Mouse (Mus musculus) intestine, postnatal 0 days (tissue): ENCODE results near the gene Lin54. TPM values are rescaled to one million over a fixed set of nuclear protein-coding genes. Genes with fewer than 3 reads are reported as not detected.
A peak's percentile ranks its signal among the peaks of the same experiment; 100 is the strongest.

Experiments used
- ATAC-seq: fragments of 200-750 bp; cut with Nextera tagmentation; 2 replicates; pipeline ENCODE4 v1.8.0; 2017; ENCODE audit warnings: mild to moderate bottlenecking, moderate TSS enrichment, moderate library complexity
- H3K27ac ChIP-seq: fragments of 300-500 bp; sonication (generic); 2 replicates; pipeline ENCODE4 v1.5.1; 2014; ENCODE audit warnings: mild to moderate bottlenecking, low read depth, low read length, moderate library complexity
- H3K27me3 ChIP-seq: fragments of 300-500 bp; sonication (generic); replicated peaks from 2 replicates; pipeline ENCODE4 v1.6.1; 2014; ENCODE audit warnings: low read length, mixed read lengths; ENCODE audit not compliant: control insufficient read depth, insufficient read depth
- H3K36me3 ChIP-seq: fragments of 300-500 bp; sonication (generic); 2 replicates; pipeline ENCODE4 v1.6.1; 2014; ENCODE audit warnings: mild to moderate bottlenecking, moderate library complexity; ENCODE audit not compliant: control insufficient read depth, insufficient read depth
- H3K4me1 ChIP-seq: fragments of 300-500 bp; sonication (generic); replicated peaks from 2 replicates; pipeline ENCODE4 v1.6.1; 2014; ENCODE audit warnings: antibody characterized with exemption, low read length, mixed read lengths; ENCODE audit not compliant: control insufficient read depth, insufficient read depth
- H3K4me2 ChIP-seq: fragments of 300-500 bp; sonication (generic); replicated peaks from 2 replicates; pipeline ENCODE4 v1.6.1; 2014; ENCODE audit warnings: low read depth, mild to moderate bottlenecking, moderate library complexity
- H3K4me3 ChIP-seq: fragments of 300-500 bp; sonication (generic); 2 replicates; pipeline ENCODE4 v1.5.1; 2014; ENCODE audit warnings: low read depth, low read length
- H3K9ac ChIP-seq: fragments of 300-500 bp; sonication (generic); 2 replicates; pipeline ENCODE4 v1.6.1; 2014; ENCODE audit warnings: mild to moderate bottlenecking, low read depth, low read length
- H3K9me3 ChIP-seq: fragments of 300-500 bp; sonication (generic); 2 replicates; pipeline ENCODE4 v1.6.1; 2016; ENCODE audit warnings: mixed run types; ENCODE audit not compliant: control insufficient read depth
- CTCF ChIP-seq: sonication (generic); IDR thresholded peaks from 2 replicates; pipeline ENCODE4 v1.5.1; 2016; ENCODE audit warnings: low read depth, mild to moderate bottlenecking, control low read depth, antibody characterized with exemption, moderate library complexity
- WGBS: fragments of 180-500 bp; shearing (Covaris S2); extraction: QIAGEN DNeasy Blood & Tissue Kit; methylation state at CpG from one replicate; pipeline ENCODE4 v1.1.7; 2014; 5-methylcytosine and 5-hydroxymethylcytosine counted together
- polyA plus RNA-seq: library from polyadenylated mRNA; unstranded; fragments of >200 nt; fragmentation: Nextera tagmentation; extraction: Ambion mirVana; gene quantifications from 2 replicates; pipeline ENCODE4 v1.2.1, GENCODE M21; 2015

Lin54 gene
- polyA plus RNA-seq, 1 experiment from 2014 or later: 7.0 TPM

GRCm38 (mm10) chr5:100477604-100478003, 22.8 kb downstream of the Lin54 start:
- Histone ChIP-seq H3K4me3 (no peak overlapping the region), H3K4me2 (no peak overlapping the region), H3K4me1 (no peaks in the 10 kb centered on the region), H3K9me3 (no peaks in the 10 kb centered on the region), H3K27me3 (no peaks in the 10 kb centered on the region), H3K27ac (no peak overlapping the region), H3K9ac (no peak overlapping the region), H3K36me3 (peaks cover 24% of the 10 kb centered on the region)
- 86% methylated on average over 9 of the region's 9 CpGs for WGBS
- TF ChIP-seq CTCF: no peak
- ATAC-seq: no peak

- ATAC-seq: no peak
- H3K9ac ChIP-seq: no peak overlapping the region
- H3K4me2 ChIP-seq: no peak overlapping the region
- no peaks in the 10 kb centered on the region for H3K27me3 ChIP-seq
- 0 out of 2 replicates have a peak, but pooled peaks cover 3% of the 10 kb centered on the region for H3K4me1 ChIP-seq
- H3K36me3 ChIP-seq: peaks cover 20% of the 10 kb centered on the region
- 79% methylated on average over 3 of the region's 3 CpGs for WGBS
- no peaks in the 10 kb centered on the region for H3K9me3 ChIP-seq
- H3K27ac ChIP-seq: no peak overlapping the region
- no peak overlapping the region for H3K4me3 ChIP-seq
- peak; percentile 51 for TF ChIP-seq CTCF
Measured at GRCm38 (mm10) chr5:100476328-100476727, 24.1 kb downstream of the Lin54 start.

GRCm38 (mm10) chr5:100467336-100467735, 33.1 kb downstream of the Lin54 start:
- WGBS: 87% methylated on average over 7 of the region's 7 CpGs
- H3K27me3 ChIP-seq: no peaks in the 10 kb centered on the region
- TF ChIP-seq CTCF: no peak

GRCm38 (mm10) chr5:100466624-100467023, 33.8 kb downstream of the Lin54 start:
- Histone ChIP-seq H3K4me3 (no peak overlapping the region), H3K9me3 (no peaks in the 10 kb centered on the region), H3K36me3 (peaks cover 16% of the 10 kb centered on the region; the same call in 1 of the 2 replicates), H3K9ac (no peak overlapping the region), H3K27me3 (no peaks in the 10 kb centered on the region), H3K27ac (no peak overlapping the region; the same call in 1 of the 2 replicates), H3K4me2 (no peak overlapping the region), H3K4me1 (no peaks in the 10 kb centered on the region)
- ATAC-seq: no peak
- WGBS: 85% methylated on average over 10 of the region's 10 CpGs
- TF ChIP-seq CTCF: no peak

More at GRCm38 (mm10) chr5:100467336-100467735, 33.1 kb downstream of the Lin54 start:
- Histone ChIP-seq H3K27ac (no peak overlapping the region), H3K4me3 (no peak overlapping the region), H3K9ac (no peak overlapping the region), H3K4me1 (0 out of 2 replicates have a peak, but pooled peaks cover 3% of the 10 kb centered on the region), H3K4me2 (no peak overlapping the region), H3K9me3 (no peaks in the 10 kb centered on the region), H3K36me3 (peaks cover 16% of the 10 kb centered on the region; the same call in 1 of the 2 replicates)
- ATAC-seq: no peak

- Histone ChIP-seq H3K4me3 (no peak overlapping the region), H3K9ac (no peak overlapping the region), H3K4me1 (no peaks in the 10 kb centered on the region), H3K27me3 (no peaks in the 10 kb centered on the region), H3K4me2 (no peak overlapping the region), H3K9me3 (no peaks in the 10 kb centered on the region), H3K36me3 (peaks cover 30% of the 10 kb centered on the region), H3K27ac (no peak overlapping the region)
- WGBS: 91% methylated on average over 2 of the region's 2 CpGs
- no peak for ATAC-seq
- TF ChIP-seq CTCF: no peak
Measured at GRCm38 (mm10) chr5:100462374-100462773, 38.1 kb downstream of the Lin54 start.

- no peaks in the 10 kb centered on the region for H3K4me1 ChIP-seq
- WGBS: 94% methylated on average over 9 of the region's 9 CpGs
- TF ChIP-seq CTCF: no peak
- H3K27ac ChIP-seq: no peak overlapping the region
- no peak overlapping the region for H3K9ac ChIP-seq
- ATAC-seq: no peak
- H3K4me3 ChIP-seq: no peak overlapping the region
- H3K4me2 ChIP-seq: no peak overlapping the region
- H3K27me3 ChIP-seq: no peaks in the 10 kb centered on the region
- H3K9me3 ChIP-seq: no peaks in the 10 kb centered on the region
- peaks cover 33% of the 10 kb centered on the region for H3K36me3 ChIP-seq
Measured at GRCm38 (mm10) chr5:100461526-100461925, 38.9 kb downstream of the Lin54 start.

- Histone ChIP-seq H3K27me3 (no peaks in the 10 kb centered on the region), H3K4me2 (no peak overlapping the region), H3K27ac (no peak overlapping the region), H3K4me3 (no peak overlapping the region), H3K9me3 (no peaks in the 10 kb centered on the region), H3K36me3 (peaks cover 36% of the 10 kb centered on the region), H3K4me1 (no peaks in the 10 kb centered on the region), H3K9ac (no peak overlapping the region)
- no peak for ATAC-seq
- TF ChIP-seq CTCF: no peak
- 91% methylated on average over 5 of the region's 5 CpGs for WGBS
Measured at GRCm38 (mm10) chr5:100459468-100459867, 41.0 kb downstream of the Lin54 start.
